Mouse (Mus musculus): Measurements from ENCODE around the gene Gm45140.
"Not testable (repeated sequence)": the region's sequence is repeated elsewhere in the genome, so short reads cannot be mapped to it uniquely, and the experiment has no call there.

Gene Gm45140

DNA sequence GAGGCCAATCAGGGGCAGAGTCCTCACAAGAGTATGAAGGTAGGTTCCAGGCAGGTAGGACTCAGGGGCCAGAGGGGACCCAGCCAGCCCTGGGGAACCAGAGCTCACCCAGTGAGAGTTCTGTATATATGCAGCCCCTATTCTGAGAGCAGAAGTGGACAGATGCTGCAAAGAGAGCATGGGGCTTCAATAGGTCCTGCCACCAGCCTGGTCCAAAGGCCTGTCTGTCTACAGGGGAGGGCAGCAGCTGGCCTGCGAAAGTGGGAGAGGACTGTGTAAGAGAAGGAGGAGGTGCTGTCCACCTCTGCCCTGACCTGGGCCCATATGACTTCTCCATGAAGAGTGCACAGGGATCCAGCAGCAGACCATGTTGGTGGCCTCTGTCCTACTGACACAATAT lies 58.9 kb downstream of the Gm45140 start:
- DNase-seq (ENCODE audit: low spot score) = no peak

DNA sequence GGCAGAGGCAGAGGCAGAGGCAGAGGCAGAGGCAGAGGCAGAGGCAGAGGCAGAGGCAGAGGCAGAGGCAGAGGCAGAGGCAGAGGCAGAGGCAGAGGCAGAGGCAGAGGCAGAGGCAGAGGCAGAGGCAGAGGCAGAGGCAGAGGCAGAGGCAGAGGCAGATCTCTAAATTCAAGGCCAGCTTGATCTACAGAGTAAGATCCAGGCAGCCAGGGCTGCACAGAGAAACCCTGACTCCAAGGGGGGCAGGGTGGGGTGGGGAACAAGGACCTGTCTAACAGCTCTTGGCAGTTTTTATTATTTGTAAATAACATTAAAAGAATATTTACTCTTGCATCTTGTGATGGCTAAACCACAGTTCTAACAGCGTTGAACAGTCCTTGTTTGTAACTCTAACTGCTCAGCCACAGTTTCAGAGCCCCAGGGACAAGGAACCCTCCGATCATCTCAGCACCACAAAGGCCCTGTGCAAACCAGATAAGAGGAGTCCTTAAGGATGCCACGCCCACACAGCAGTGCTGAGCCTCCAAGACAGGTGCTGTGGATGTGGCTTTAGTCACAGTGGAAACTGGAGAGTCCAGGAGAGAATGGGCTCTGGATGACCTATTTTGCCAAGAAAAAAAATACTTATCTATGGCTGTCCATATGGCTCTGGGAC lies 59.9 kb downstream of the Gm45140 start:
- no peak for DNase-seq (ENCODE audit: low spot score)

DNA sequence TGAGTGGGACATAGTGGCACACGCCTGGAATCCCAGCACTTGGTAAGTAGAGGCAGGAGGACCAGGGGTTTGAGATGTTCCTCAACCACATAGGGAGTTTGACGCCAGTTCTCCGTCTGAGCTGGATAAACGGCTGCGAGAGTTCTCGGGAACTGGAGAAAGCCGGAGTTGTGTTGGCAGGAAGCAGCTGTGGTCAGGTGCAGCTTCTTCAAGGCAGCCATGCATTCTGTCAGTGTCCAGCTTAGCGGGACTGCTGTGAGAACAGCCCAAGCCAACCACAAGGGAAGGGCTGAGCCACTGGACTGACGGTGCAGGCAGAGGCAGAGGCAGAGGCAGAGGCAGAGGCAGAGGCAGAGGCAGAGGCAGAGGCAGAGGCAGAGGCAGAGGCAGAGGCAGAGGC lies 60.7 kb downstream of the Gm45140 start:
- DNase-seq (ENCODE audit: low spot score) = no peak

DNA sequence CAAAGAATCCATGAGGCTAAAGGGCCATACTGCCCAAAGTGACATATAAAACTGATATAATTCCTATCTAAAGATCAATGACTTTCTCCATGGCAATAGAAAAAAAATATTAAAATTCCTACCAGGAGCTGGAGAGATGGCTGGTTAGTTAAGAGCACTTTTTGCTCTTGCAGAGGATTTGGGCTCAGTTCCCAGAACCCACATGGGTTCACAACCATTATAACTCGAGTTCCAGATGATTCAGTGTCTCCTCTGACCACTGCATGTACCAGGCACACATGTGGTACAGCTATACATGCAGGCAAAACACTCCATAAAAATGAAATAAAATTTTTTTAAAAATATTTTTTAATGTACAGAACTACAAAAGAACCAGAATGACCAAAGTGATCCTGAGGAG lies 61.1 kb downstream of the Gm45140 start:
- no peak for DNase-seq (ENCODE audit: low spot score)

DNA sequence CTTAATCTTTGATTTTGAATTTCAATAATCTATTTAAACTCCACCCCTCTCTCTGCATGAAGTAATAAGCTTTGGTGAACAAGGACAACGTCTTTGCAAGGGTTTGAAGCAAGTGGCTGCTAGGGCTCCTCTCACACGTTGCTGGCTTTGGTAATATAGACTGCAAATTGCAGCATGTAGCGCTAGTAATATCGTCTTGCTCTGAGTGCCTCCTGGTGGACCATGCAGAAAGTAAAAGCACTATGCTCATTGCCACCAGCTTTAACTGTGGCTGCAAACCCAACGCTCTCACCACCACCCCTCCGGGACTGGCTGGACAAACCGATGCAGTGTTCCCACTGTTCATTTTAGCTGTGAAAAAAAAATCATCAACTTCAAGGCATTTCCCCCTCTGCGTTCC lies 65.0 kb downstream of the Gm45140 start:
- no peak for DNase-seq (ENCODE audit: low spot score)

DNA sequence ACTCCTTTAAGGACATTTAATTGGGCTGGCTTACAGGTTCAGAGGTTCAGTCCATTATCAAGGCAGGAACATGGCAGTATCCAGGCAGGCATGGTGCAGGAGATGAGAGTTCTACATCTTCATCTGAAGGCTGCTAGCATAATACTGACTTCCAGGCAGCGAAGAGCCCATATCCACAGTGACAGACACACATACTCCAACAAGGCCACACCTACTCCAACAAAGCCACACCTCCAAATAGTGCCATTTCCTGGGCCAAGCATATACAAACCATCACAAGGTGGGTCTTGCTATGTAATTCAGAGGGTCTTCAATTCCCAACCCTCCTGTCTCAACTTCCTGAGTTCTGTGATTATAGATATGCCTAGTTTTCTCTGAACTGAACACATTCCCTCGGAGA lies 71.3 kb downstream of the Gm45140 start:
- DNase-seq (ENCODE audit: low spot score) = not testable (repeated sequence)

DNA sequence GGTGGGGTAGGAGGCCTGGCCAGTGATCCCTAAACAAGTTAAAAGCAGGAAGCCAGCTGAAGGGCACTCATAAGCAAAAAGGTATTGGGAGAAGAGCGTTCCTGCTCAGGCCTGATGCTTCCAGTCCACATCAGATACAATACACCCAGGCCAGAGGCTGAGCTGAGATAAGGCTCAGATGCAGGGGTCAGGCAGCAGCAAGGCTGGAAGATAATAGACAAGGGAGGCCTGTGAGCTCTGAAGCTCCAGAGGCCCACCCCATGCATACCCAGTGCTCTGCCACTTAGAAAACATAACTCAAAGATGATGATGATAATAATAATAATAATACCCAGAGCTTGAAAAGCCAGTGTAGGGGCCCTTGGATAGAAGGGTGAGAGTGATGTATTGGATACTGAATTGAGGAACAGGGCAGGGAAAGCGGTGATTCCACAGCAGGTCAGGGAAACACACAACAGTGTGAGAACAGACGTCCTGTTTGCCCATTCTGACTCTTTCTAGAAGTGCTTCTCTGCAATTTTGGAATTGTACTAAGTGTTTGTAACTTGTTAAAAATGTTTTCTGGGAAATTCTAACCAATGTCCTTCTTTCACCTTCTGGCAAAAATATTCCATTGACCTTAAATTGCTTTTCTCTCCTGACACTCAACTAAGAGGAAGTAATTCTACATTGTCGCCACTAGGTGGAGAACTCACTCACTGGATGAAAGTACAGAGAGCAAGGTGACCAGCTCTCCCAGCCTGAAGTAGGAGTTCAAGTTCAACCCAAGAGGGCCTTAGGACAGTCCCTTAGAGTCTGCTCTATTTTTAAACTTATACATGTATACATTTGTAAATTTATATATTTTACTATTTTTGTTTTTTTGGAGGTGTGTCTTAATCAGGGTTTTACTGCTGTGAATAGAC lies 72.0 kb downstream of the Gm45140 start:
- DNase-seq (ENCODE audit: low spot score) = no peak

DNA sequence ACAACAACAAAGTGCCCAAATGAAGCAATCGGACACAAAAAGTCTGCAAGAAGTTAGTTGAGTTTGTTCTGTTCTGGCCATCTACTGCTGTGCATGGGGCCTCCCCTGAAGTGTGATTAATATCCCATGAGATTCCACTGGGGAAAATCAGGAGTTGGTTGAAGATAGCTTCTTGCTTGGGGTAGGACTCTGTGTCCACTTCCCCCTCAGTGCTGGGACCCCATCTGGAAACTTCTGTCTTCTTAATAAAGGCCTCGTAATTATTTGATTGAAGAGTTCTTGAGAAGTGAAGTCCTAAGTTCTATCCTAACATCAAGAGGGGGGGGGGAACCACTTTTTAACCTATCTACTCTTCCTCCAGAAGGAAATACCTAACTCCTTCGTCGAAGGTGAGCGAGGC lies 73.4 kb downstream of the Gm45140 start:
- no peak for DNase-seq (ENCODE audit: low spot score)

DNA sequence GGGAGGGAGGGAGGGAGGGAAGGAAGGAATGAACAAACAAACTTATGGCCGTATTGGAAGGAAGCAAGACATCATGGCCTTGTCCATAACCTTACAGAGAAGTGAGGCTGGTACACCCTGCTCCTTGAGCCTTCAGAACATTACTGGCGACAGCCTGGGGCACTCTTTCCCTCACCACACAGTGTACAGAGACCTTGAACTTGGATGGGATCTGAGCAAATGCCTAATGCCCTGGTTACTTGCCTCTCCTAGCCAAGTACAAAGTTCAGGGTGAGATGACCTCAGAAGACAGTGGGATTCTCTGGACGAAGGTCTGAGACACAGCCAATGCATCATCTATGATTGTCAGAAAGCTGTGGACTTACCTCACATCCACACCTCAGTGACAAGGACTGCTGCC lies 75.7 kb downstream of the Gm45140 start:
- DNase-seq (ENCODE audit: low spot score) = no peak

DNA sequence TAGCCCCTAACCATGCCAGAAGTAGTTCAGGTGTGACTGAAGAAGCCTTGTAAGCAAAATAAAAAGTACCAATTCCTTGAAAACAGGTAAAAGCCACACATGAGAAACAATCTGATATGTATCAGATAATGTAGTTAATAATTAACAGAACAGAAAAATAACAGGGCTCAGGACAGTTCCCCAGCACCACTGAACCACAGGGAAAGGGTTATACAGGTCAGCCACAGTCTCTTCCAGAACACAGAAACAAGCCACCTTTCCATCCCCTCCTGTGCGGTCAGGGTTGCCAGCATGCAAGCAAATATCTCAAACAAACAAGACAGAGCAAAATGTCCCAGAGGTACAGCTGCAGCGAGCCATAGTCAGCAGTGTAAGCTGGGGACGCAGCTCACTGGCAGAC lies 76.2 kb downstream of the Gm45140 start:
- no peak for DNase-seq (ENCODE audit: low spot score)

DNA sequence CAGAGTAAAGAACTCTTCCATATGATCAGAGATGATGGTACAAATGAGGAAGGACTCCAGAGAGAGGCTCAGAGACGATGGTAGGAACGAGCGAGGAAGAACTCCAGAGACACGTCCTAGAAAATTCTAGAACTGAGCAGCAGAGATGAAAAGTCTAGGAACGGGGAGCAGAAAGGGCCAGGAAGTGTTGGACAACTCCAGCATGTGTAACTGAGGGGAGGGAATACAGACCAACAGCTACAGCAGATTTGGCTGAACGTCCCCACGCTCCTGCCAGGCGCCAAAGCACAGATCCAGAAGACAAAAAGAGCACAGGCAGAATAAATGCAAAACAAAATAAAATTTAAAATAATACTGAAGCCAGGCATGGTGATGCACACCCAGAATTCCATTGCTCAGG lies 78.7 kb downstream of the Gm45140 start:
- no peak for DNase-seq (ENCODE audit: low spot score)

DNA sequence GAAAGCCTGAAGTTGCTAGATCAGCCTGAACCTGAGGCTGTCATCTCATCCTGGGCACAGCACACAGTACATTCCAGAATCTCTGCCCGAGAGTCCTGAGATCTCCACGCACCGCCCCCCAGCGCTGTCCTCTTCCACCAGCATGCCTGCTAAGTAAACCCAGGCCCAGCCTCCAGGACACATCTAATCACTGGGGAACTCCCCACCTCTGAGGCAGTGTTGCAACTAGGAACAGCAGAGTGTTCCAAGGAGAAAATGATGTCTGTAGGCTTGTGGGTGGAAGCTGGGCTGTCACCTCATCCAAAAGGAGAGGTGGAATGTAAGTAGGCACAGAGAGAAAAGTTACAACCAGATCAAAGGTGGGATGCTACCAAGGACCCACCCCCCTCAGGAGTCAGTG lies 80.4 kb downstream of the Gm45140 start:
- DNase-seq (ENCODE audit: low spot score) = no peak

DNA sequence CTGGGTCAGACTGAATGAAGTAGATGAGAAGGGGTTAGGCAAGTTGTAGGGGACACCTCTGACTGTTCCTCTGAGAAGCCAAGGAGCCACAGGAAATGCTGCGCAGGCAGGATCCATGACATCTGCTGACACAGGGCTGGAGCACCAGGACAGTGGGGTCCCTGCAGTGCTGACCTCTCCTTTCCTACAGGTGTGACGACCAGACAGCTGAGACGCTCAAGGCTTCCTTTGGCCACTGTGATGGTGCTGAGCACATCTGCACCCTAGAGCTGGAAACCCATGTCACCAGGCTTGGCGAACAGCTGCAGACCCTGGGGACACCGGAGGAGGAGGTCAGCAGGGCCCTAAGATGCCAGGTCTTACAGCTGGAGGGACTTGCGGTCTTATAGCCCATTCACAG lies 84.0 kb downstream of the Gm45140 start:
- DNase-seq (ENCODE audit: low spot score) = no peak

DNA sequence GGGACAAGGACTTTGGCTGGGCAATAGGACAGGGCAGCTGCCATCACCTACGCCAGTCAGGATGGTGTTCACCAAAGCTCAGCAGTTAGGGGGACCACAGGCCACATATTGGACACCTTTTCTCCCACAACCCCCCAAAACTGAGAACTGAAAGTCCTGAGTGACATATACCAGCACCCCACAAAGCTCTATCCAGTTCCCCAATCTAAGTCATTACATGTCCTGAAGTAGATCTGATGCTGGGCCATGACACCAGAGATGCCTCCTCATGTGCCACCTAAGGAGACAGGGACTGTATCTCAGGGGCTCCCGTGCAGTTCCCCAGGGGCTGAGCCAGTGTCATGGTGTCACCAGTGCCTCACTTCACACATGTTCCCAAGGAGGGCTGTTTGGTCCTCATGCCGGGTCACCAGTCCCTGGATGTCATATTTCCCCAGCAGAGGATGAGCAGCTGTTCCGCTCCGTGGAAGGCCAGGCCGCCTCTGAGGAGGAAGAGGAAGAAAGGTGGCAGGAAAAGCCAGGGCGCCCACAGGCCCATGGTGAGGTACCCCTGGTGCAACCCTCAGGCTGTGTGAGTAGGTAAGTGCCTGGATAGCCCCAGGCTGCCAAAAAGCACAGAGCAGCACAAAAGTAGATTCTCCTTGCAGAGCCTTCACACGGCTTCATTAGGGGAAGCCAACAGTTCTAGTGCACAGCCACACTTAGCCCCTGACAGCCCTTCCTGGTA lies 85.2 kb downstream of the Gm45140 start:
- DNase-seq (ENCODE audit: low spot score) = no peak

DNA sequence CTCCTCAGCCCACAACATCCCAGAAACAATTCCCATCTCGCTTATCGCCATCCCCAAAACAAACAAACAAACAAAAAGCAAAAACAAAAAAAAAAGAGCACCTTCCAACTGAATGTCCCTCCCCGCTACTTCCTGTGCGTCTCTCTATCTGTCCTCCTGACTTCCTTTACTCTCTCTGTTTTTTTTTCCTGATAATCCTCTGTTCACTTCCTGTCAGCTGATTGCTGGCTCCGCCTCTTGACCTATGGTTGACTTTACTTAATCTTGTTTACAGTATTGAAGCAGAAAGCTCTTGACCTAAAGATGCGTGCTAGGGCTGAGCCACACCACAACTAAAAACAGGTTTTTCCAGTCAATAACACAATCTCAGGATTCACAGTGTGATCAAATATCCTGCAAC lies 87.1 kb downstream of the Gm45140 start:
- no peak for DNase-seq (ENCODE audit: low spot score)

DNA sequence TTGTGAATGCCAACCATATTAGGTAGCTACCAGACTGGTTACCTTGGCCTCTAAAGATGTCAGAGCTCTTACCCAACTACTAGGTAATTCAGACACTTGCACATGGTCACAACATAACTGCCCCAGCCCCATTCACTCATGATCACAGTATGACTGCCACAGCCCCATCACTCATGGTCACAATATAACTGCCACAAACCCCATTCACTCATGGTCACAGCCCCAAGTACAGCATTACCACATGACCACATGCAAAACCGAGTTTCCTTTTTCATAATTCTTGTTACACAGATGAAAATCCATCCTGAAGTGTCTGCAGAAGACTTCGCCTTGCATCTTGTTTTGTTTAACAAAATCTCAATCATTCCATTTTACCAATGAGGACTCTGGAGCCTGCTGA lies 87.5 kb downstream of the Gm45140 start:
- DNase-seq (ENCODE audit: low spot score) = no peak

DNA sequence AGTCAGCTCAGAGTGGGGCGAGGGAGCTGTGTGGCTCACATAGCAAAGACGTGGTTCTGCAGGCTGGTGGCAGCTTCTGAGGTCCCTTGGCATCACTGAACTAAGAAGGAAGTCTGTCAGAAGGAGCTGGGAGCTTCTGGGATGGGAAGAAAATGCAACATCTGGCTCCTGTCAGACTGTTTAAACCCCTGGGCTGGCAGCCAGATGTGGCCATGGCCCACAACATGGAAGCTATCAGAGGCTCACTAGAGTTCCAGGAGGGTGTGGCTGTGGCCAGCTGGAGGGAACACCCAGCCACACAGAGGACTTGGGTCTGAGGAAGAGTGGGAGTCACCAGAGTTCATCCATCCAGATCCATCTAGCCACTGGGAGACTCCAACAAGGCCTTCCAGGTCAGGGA lies 88.7 kb downstream of the Gm45140 start:
- DNase-seq (ENCODE audit: low spot score) = no peak

DNA sequence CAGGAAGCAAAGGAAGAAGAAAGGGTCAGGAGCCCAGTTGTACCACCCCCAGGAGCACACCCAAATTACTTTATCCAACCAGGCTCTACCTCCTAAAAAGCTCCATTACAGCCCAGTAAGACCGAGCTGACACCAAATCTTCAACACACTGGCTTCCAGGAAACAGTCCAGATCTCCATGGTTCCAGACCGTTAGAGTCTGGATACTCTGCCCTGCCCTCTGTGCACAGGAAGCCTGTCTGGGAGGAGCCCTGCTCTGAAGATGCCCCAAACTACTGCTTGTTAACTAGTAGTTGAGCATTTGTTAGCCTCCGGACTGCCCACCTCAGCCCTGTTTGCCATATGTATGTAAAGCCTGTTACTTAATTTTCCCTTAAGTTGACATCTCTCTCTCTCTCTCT lies 89.5 kb downstream of the Gm45140 start:
- no peak for DNase-seq (ENCODE audit: low spot score)

DNA sequence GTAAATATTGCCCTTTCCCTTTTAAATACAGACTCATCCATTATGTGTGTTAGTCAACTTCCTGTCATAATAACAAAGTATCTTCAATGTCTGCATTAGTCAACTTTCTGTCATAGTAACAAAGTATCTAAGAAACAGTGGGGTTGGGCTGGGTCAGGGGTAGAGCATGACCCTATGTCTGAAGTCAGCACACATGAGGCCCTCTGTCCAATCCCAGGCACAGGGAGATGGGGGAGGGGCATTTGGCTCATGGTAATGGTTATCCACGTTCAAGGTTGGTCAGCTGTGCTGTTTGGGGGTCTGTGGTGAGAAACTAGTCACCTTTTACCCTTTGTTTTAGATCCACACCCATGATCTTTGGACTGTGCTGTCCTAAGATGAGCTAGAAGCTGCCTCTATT lies 90.3 kb downstream of the Gm45140 start:
- DNase-seq (ENCODE audit: low spot score) = no peak

DNA sequence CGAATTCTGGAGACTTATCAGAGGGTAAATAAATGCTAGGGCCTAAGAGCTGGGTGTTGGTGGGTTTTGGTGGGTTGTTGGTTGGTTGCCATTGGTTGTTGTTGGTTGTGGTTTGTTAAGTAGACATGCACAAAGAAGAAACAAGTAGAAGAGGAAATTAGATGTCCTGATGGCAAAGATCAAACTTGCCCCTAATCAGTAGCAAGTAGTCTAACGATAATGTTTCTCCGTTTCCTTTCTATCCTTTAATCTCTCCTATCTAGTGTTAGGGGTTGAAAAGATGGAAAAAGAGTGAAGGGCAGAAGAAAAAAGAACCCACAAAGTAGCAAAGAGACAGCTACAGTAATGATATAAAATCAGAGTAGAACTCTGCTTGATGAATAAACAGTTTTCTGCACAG lies 91.0 kb downstream of the Gm45140 start:
- no peak for DNase-seq (ENCODE audit: low spot score)

DNA sequence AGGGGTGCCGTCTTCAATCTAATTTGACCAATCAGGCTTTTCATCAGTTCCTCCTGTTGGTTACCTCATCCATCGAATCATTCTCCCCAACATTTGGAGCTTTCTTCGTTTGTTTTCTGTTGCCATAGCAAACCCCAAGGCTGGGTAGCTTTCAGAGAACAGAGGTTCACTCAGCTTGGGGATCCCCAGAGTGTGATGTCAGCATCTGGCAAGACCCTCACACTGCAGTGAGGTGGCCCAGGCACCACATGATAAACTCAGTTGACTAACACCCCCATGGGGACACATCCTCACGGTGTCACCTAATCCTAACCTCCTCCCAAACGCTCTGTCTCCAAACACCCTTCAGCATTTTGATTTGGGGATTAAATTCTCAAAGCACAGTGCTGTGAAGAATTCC lies 92.3 kb downstream of the Gm45140 start:
- no peak for DNase-seq (ENCODE audit: low spot score)

DNA sequence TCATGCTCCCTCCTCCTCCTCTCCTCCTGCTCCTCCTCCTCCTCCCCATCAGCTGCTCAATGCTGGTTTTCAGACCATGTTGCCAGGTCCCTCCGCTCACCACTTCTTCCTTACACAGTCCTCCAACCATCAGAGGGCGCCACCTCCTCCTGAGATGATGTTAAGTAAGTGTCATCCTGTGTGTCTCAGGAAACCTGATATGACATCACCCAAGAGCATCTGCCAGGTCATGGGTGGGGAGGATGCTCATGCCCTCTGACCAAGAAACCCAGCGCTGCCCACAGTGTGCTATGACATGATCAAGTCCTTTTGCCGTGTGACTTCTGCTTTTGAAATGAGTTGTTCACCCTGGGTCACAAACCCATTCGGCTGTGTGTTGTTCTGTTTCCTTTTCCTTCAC lies 92.8 kb downstream of the Gm45140 start:
- DNase-seq (ENCODE audit: low spot score) = no peak

DNA sequence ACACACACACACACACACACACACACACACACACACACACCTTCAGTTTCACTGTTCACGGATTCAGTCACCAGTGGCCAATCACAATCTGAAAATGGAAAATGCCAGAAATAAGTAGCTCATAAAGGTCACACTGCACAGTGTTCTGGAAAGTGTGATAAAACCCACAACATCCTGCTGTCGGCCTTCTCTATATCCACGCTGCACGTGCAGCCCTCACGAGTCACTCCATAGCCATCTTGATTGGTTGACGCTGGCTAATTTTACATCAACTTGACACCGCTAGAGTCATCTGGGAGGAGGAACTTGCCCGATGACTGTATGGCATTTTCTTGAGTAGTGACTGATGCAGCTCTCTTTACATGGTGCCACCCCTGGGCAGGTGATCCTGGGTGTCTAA lies 93.6 kb downstream of the Gm45140 start:
- no peak for DNase-seq (ENCODE audit: low spot score)

Measured in ovary, postnatal 36 days (tissue).